Mouse (Mus musculus) neural tube, embryonic 10.5 days (tissue): ENCODE results near the gene Myl7.
A peak's percentile ranks its signal among the peaks of the same experiment; 100 is the strongest.
"Not testable (repeated sequence)": the region's sequence is repeated elsewhere in the genome, so short reads cannot be mapped to it uniquely, and the experiment has no call there.

Source experiments
- DNase-seq: peaks from one replicate; pipeline ENCODE4 v3.0.0-alpha.2; 2017; ENCODE audit warnings: low spot score; ENCODE audit errors: extremely low spot score

Myl7 gene

DNA sequence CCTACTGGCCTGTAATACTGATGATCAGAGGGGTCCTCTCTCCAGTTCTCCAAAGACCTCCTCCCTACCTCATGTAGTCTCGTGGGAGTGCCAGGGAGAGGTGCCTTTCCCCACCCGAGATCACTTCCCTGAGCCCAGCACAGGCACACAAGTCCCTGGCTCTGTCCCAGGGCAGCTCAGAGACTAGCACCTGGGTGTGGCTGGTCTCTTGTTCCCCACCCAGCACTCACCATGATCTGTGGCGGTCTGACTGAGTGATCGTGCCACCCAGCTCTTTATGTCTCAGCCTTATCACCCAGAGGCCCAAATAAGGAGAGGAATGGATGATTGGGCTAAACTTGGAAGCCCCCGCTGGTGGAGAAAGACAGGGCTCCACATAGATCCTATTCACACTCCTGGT lies at the start of gene Myl7:
Gene Myl7, minus strand, starts transcription at position 252 of the 400 bp plus-strand sequence.
- no peak for DNase-seq

- no peak for DNase-seq
These were observed 49.2 kb upstream of the Myl7 start for GRCm38 (mm10) chr11:5947796-5948195.

- no peak for DNase-seq
These were observed 46.5 kb upstream of the Myl7 start for GRCm38 (mm10) chr11:5945096-5945495.

DNA sequence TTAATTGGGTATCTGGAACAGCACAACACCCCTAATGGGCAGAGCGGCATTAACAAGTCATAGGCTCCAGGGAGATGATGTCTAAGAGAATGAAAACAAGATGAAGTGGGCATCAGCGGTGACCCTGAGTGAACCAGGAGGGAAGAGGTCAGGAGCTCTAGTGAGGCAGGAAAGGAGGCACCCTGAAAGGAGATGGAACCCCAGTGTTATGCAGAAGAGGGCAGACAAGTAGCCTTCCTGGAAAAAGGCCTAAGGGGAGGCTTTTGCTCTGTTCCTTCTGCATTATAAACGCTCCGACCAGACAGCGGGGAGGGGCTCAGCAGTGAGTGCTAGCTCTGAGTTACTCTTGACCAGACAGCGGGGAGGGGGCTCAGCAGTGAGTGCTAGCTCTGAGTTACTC lies 44.4 kb upstream of the Myl7 start:
- DNase-seq, result no peak

DNA sequence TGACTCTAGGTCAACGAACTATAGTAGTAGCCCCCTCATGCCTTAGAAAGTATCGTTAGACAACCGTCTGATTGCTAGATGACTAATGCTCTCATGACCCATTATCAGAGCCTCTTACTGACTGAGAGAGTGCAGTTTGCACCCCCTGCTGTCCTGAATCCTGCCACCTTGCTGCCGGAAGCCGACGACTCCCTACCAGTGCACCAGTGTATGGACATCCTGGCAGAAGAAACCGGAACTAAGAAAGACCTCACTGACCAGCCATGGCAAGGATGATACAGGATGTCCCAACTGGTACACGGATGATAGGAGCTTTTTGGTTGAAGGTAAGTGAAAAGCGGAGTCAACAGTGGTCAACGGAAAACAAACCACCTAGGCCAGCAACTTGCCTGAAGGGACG lies 35.9 kb upstream of the Myl7 start:
- not testable (repeated sequence) for DNase-seq

DNA sequence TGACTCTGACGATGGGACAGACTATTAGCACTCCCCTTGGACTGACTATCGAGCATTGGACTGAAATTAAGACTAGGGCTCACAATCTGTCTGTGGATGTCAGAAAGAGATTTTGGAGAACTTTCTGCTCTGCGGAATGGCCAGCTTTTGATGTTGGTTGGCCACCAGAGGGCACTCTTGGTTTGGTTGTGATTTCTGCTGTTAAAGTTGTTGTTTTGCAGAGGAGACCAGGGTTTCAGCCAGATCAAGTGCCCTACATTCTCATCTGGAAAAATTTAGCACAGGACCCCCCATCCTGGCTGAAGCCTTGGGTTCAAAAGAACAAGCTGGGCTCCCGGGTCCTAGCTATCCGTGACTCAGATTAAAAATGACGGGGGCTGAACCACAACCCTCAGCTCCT lies 33.4 kb upstream of the Myl7 start:
- DNase-seq, result not testable (repeated sequence)

- no peak for DNase-seq
These were observed 32.0 kb upstream of the Myl7 start for GRCm38 (mm10) chr11:5930578-5930977.

DNA sequence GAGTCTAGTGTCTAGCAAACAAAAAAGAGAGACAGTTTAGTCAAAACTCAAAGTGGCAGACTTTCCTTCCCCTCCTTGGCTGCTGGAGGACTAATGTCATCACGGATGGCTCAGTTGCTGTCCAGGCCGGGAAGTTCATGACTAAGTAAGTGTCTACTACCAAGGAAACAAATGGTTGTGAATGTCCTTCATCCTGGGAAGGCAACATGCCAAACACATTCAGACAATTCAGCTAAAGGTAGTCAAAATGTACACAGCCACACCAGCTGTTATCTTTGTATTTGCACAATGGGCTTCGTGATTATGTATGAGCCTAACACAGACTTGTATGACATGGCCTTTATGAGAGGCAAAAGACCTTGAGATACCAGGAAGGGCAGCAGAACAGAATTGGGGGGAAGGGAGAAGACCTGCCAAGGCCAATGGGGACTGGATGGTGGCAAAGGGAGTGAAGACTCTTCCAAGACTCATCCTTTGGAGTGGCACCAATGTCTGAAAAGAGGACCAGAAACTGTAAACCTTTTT lies 28.2 kb upstream of the Myl7 start:
- DNase-seq, result no peak

DNA sequence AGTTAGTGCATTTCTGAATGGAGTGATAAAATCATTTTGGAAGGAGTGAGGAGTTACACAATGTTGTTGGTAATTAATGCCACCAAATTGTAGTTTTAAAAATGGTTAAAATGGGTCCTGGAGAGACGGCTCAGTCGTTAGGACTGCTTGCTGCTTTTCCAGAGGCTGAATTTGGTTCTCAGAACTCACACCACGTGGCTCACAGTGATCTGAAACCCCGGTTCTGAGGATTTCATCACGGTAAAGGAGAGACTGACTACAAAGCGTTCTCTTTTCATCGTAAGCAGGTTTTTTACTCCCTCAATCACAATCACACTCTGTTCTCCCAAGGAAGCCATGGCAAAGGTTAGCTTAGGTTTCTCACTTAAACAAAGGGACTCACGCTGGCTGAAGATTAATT lies 26.1 kb upstream of the Myl7 start:
- no peak for DNase-seq

GRCm38 (mm10) chr11:5920323-5920960 lies 21.9 kb upstream of the Myl7 start:
- DNase-seq, result no peak

GRCm38 (mm10) chr11:5919606-5920005 lies 21.0 kb upstream of the Myl7 start:
- no peak for DNase-seq

DNA sequence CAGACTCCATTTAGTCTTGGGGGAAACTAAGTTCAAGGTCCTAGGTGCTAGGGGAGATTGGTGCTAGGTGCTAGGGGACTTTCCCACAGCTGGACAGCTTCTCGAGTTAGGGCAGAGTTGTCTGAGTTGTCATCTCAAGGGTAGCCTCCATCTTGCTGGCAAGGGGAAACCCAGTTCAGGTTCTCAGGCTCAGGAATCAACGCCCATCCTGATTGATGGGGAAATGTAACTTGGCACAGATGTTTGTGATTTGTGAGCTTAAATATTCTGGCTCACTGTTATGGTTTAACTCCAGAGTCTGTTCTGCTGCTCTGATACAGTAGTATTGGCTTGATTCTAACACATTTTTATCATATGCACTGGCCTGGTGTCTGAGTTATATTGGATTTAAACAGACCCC lies 19.5 kb upstream of the Myl7 start:
- DNase-seq, result no peak

GRCm38 (mm10) chr11:5916178-5916548 lies 17.6 kb upstream of the Myl7 start:
- DNase-seq, result no peak

- DNase-seq, result no peak
These were observed 17.0 kb upstream of the Myl7 start for GRCm38 (mm10) chr11:5915429-5916177.

DNA sequence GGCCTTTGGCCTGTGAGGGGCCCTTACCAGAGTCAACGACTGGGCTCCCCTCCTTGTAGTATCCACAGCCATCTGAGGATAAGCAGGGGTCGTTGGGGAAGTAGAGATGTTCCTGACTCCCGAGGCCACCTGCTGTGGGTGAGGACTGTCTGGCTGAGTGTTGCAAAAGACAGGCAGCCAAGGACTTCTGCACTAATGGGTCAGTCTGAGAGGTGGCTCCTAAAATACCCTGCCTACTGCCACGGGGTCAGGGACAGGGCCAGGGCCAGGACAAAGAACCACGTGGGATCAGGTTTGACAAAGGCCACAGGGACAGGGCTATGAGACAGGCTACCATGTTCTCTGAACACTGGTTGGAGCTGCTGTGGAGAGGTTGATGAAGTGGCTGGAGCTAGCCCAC lies 16.4 kb upstream of the Myl7 start:
- no peak for DNase-seq

GRCm38 (mm10) chr11:5913936-5914335 lies 15.4 kb upstream of the Myl7 start:
- no peak for DNase-seq

- no peak for DNase-seq
These were observed 14.7 kb upstream of the Myl7 start for GRCm38 (mm10) chr11:5913256-5913655.

GRCm38 (mm10) chr11:5912635-5913034 lies 14.1 kb upstream of the Myl7 start:
- peak; percentile 45 for DNase-seq

GRCm38 (mm10) chr11:5908642-5909041 lies 10.1 kb upstream of the Myl7 start:
- no peak for DNase-seq

DNA sequence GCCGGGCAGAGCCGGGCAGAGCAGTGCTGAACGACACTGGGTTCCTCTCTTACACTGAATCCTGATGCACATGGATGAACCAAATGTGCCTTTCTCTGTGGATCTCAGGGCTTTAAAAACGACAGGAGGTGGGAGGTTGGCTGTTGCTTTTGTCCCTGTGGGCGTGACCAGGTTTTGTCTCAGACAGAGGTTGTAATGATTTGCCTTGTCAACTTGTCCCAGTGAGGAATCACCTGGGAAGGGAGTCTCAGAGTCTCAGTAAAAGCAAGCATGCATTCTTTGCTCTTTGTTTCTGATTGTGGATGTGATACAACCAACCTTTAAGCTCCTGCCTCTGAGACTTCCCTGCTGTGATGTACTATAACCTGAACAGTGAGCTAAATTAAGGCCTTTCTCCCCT lies 8.5 kb upstream of the Myl7 start:
- DNase-seq, result no peak

DNA sequence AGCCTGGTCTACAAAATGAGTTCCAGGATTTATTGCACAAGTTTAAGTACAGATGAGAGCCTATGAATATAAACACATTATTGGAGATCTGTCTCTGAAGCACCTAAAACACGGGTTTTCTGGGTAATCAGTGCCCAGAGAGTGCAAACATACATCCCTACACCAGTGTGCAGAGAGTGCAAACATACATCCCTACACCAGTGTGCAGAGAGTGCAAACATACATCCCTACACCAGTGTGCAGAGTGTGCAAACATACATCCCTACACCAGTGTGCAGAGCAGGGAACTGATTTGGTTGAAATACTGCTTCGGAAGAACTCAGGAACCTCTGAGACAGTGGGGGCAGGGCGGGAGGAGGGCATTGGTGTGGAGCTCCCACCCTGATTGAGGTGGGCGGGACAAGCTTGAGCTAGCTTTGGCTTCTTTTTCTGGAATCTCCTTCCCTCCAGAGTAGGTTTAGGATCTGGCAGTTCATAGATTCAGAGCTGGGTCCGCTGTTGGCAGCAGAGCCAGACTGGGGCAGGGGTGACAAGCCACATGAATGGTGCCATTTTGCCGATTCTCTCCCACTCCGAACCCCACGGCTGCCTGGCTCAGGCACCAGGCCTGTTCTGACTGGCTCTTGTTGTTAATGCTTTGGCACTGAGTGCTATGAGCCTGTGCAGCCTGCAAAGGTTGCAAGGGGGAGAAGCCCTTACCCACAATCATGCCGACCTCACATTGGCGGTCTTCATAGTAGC lies 7.4 kb upstream of the Myl7 start:
- no peak for DNase-seq

DNA sequence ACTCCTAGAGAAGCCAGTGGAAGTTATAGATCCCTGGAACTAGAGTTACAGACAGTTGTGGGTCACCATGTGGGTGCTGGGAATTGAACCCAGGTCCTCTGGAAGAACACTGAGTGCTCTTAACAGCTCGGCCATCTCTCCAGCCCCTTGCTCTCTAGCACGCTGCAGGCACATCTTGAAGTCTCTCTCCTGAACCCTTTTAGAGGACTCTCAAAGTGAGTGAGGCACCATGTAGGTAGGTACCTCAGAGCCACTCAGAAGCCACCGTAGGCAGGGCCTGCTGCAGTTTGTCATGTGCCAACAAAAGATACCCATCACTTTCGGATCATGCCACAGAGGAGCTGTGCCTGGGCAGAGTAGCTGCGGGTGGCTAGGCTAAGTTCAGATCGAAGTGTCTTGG lies 6.3 kb upstream of the Myl7 start:
- no peak for DNase-seq
